Mouse (Mus musculus) testis, postnatal 10 days (tissue): Measurements from ENCODE around the gene Cacna1s.
A peak's percentile ranks its signal among the peaks of the same experiment; 100 is the strongest.

ENCODE experiments used
- DNase-seq: peaks from one replicate; pipeline ENCODE4 v3.0.0; 2021; ENCODE audit warnings: low spot score

Gene Cacna1s

GRCm38 (mm10) chr1:136137575-136137974, 85.0 kb downstream of the Cacna1s start:
- DNase-seq: peak; percentile 81

DNA sequence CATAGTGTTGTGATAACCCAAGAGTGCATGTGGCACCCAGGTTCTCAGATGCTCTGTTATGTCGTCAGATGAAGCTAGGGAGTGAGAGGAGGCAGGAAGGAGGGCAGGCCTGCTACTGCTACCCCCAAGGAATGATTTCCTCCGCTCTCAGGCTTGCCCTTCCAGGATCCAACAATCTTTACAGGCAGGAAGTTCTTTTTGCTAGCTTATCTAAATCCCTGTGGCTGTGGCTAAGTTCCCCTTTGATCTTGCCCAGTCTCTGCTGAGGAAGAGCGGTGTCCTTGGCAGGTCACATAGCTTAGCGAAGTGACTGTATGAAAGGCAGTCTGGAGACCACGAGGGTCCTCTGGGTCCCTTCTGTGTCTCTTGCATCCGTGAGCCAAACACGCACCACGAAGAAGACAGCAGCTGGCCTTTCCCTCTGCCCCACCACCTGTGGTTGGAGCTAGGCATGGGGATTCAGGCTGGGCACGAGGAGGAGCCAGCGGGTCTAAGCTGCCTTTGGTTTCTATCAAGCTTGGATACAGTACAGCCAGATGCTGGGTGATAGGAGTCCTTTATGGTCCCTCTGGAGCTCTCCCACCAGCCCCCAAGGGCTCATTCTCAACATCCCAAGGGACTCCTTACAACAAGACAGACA, 85.8 kb downstream of the Cacna1s start:
- no peak for DNase-seq

GRCm38 (mm10) chr1:136139990-136140640, 87.6 kb downstream of the Cacna1s start:
- DNase-seq: peak; percentile 78

- no peak for DNase-seq
Observed at GRCm38 (mm10) chr1:136141176-136141950, 88.8 kb downstream of the Cacna1s start.

DNA sequence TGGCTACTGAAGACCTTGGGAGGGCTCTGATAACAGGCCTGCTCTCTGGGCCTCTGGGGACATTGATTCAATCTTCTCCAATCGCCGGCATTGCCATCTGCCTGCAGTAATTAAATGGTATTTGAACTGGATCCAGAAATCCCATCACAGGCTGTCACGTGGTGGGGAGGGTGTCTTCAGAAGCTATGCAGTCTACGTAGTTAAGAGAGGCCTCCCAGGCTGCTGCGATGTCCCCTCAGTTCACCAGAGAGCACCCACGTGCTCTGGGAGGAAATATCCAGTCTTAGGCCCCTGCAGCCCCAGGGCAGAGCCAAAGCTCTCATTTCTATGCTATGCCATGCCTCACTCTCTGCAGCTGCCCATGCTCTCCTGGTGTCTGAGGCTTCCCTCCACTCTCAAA, 89.8 kb downstream of the Cacna1s start:
- DNase-seq: no peak

- no peak for DNase-seq
Observed at GRCm38 (mm10) chr1:136143514-136143913, 91.0 kb downstream of the Cacna1s start.

GRCm38 (mm10) chr1:136149702-136150101, 97.2 kb downstream of the Cacna1s start:
- no peak for DNase-seq

DNA sequence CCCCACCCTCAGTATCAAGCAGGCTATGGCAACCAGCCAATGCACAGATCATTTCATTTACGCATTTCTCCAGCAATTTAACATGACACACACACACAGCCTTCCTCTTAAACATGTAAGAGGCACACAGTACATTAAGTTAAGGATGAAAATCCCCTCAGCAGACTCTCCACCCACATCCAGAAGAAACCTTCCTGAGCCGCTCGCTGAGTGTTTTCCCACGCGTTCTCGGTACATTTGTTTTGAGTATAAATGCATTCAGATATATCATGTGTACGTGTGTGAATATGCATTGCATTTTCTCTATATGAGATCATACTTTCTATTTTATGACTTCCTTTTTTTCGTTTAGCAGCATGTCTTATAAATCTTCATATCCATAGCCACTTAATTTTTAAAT, 98.8 kb downstream of the Cacna1s start:
- DNase-seq: no peak

GRCm38 (mm10) chr1:136156304-136156703, 103.8 kb downstream of the Cacna1s start:
- no peak for DNase-seq

GRCm38 (mm10) chr1:136156951-136157350, 104.4 kb downstream of the Cacna1s start:
- no peak for DNase-seq

DNA sequence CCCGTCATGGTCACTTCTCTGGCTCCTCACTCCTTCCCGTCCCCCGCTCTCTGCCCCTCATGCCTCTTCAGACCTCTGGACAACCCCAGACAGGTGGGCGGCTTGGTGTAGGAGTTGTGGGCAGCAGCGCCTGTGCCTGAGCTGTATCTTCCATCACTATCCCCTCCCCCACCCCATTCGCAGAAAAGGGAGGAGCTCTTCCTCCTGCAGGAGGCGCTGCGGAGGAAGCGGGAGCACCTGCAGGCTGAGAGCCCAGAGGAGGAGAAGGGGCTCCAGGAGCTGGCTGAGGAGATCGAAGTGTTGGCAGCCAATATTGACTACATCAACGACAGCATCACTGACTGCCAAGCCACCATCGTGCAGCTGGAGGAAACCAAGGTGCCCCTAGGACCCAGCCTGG, 107.3 kb downstream of the Cacna1s start:
- no peak for DNase-seq

DNA sequence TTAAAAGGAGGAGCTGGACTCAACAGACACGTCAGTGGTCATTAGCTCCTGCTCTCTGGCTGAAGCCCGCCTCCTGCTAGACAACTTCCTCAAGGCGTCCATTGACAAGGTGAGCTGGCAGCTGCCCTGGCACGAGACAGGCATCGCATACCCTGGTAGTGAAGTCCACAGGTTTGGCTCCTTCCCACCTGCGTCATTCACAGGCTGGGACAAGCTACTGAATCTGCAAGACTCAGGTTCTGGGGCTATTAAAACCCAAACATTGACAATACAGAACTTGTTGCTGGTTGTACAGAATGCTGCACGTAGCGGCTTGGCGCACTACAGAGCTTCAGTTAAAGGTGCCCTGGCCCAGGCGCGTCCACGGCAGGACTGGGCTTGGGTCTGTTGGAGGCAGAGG, 107.7 kb downstream of the Cacna1s start:
- no peak for DNase-seq

- DNase-seq: no peak
Observed at GRCm38 (mm10) chr1:136160930-136161329, 108.4 kb downstream of the Cacna1s start.

DNA sequence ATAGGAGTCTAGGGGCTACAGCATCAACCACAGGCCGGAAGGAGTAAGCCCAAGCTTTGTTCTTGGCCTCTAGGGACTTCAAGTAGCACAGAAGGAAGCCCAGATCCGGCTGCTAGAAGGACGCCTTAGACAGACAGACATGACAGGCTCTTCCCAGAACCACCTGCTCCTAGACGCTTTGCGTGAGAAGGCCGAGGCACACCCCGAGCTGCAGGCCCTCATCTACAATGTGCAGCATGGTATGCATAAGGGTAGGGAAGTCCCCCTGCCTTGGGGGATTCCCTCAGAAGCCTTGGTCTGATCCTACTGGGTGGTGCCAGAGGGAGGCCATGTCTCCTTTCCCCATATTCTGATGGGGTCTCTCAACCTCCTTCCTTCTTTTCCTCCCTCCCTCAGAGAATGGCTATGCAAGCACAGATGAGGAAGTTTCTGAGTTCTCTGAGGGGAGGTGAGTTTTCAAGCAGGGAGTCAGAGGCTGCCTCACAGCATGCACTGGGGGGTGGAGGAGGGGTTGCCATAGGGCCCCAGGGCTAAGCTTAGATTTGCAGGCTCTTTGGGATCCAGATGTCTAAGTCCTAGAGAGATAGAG, 108.9 kb downstream of the Cacna1s start:
- DNase-seq: no peak

GRCm38 (mm10) chr1:136165436-136165835, 112.9 kb downstream of the Cacna1s start:
- DNase-seq: no peak

GRCm38 (mm10) chr1:136167657-136168056, 115.1 kb downstream of the Cacna1s start:
- no peak for DNase-seq
